Mouse (Mus musculus) myocyte (in vitro differentiated cells): ENCODE data around the gene Aarsd1. TPM values are rescaled to one million over a fixed set of nuclear protein-coding genes. Genes with fewer than 3 reads are reported as not detected.

Experiments used
- H3K27me3 ChIP-seq: one replicate; pipeline ENCODE4 v1.6.1; 2011; ENCODE audit not compliant: control insufficient read depth, insufficient read depth, insufficient read length
- H3K36me3 ChIP-seq: one replicate; pipeline ENCODE4 v1.6.1; 2011; ENCODE audit not compliant: control insufficient read depth, insufficient read depth
- H3K4me2 ChIP-seq: one replicate; pipeline ENCODE4 v1.6.1; 2011; ENCODE audit warnings: low read depth, control low read depth
- H3K4me3 ChIP-seq: one replicate; pipeline ENCODE4 v1.5.1; 2011; ENCODE audit warnings: mild to moderate bottlenecking, control low read depth, moderate library complexity
- H3K79me2 ChIP-seq: one replicate; pipeline ENCODE4 v1.6.1; 2011; ENCODE audit not compliant: control insufficient read depth, insufficient read depth
- H3ac ChIP-seq: one replicate; pipeline ENCODE4 v1.6.1; 2011; ENCODE audit not compliant: control insufficient read depth, insufficient read length
- CEBPB ChIP-seq: IDR thresholded peaks from 2 replicates; pipeline ENCODE4 v1.6.1; 2011; ENCODE audit warnings: mild to moderate bottlenecking, moderate library complexity; ENCODE audit not compliant: poor library complexity, insufficient read depth, severe bottlenecking
- E2F4 ChIP-seq: IDR thresholded peaks from one replicate; pipeline ENCODE4 v1.6.1; 2011; ENCODE audit warnings: mild to moderate bottlenecking, control low read depth, moderate library complexity; ENCODE audit not compliant: insufficient read depth
- MAX ChIP-seq: IDR thresholded peaks from one replicate; pipeline ENCODE4 v1.6.1; 2011; ENCODE audit warnings: low read depth, mild to moderate bottlenecking, control low read depth
- MYOD1 ChIP-seq, 3 experiments: IDR thresholded peaks; one replicate each; pipeline ENCODE4 v1.6.1; 2011; ENCODE audit warnings: control low read depth in 2 of 3, low read depth in 2 of 3, mild to moderate bottlenecking in 2 of 3, moderate library complexity in 1 of 3; ENCODE audit not compliant: insufficient read length in 2 of 3, control insufficient read depth in 1 of 3
- MYOG ChIP-seq, 3 experiments: IDR thresholded peaks; one replicate each; pipeline ENCODE4 v1.6.1; 2011; ENCODE audit warnings: control low read depth in 2 of 3, low read depth in 2 of 3, mild to moderate bottlenecking in 2 of 3; ENCODE audit not compliant: insufficient read length in 2 of 3, control insufficient read depth in 1 of 3, insufficient read depth in 1 of 3
- POLR2A ChIP-seq: IDR thresholded peaks from one replicate; pipeline ENCODE4 v1.6.1; 2011; ENCODE audit warnings: low read depth, mild to moderate bottlenecking, control low read depth, moderate library complexity; ENCODE audit not compliant: insufficient read length
- POLR2AphosphoS2 ChIP-seq: IDR thresholded peaks from one replicate; pipeline ENCODE4 v1.6.1; 2011; ENCODE audit warnings: low read depth, control low read depth; ENCODE audit not compliant: insufficient read length
- REST ChIP-seq: IDR thresholded peaks from one replicate; pipeline ENCODE4 v1.6.1; 2011; ENCODE audit warnings: mild to moderate bottlenecking, control low read depth, moderate library complexity; ENCODE audit not compliant: insufficient read depth, insufficient read length
- SRF ChIP-seq: IDR thresholded peaks from one replicate; pipeline ENCODE4 v1.6.1; 2011; ENCODE audit warnings: low read depth; ENCODE audit not compliant: control insufficient read depth, insufficient read length
- TCF12 ChIP-seq: IDR thresholded peaks from one replicate; pipeline ENCODE4 v1.6.1; 2011; ENCODE audit warnings: mild to moderate bottlenecking, control low read depth; ENCODE audit not compliant: poor library complexity, insufficient read depth, severe bottlenecking
- TCF3 ChIP-seq: IDR thresholded peaks from one replicate; pipeline ENCODE4 v1.6.1; 2011; ENCODE audit warnings: low read depth, control low read depth; ENCODE audit not compliant: insufficient read length
- USF1 ChIP-seq: IDR thresholded peaks from one replicate; pipeline ENCODE4 v1.6.1; 2011; ENCODE audit warnings: low read depth, mild to moderate bottlenecking, control low read depth, moderate library complexity
- polyA plus RNA-seq: library from polyadenylated mRNA; unstranded; fragments of >200 nt; fragmentation: generic; extraction: Trizol; gene quantifications from one replicate; pipeline ENCODE4 v1.2.1, GENCODE M21; 2012; ENCODE audit warnings: missing spikeins

The Aarsd1 gene
- polyA plus RNA-seq, 1 experiment, result 31.2 TPM

DNA sequence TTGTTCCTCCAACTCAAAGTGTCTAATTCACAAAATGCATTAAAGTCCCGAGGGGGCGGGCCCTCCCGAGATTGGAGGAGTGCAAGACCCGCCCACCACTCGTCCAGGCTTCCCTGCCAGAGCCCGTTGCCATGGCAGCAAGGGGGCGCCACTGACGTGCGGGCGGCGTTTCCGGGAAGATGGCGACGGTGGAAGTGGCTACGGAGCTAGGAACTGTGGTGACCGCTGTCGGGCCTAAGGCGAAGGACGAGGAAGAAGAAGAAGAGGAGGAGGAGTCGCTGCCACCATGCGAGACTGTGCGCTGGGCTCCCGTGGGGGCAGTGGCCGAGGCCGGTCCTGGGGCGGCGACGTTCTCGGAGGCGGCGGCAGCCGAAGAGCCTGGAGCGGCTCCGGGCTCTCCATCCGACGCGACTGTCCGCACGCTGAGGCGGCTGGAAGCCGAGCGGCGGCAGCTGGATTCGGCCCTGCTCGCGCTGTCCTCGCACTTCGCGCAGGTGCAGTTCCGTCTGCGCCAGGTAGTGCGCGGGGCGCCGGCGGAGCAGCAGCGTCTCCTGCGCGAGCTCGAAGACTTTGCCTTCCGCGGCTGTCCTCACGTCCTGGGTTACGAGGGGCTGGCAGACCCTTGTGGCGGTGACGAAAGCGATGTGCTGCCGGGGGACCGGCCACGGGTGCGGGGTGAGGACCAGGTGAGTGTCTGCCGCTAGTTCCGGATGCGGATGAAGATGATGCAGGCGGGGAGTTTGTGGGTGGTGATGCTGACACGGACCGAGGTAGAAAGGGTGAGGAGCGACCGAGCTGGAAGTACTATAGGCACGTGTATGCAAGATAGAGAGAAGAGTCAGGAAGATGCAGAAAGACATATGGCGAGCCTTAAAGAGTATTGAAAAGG is 7.8 kb upstream of the Aarsd1 start, which contains the start of the genes Rundc1 and Ptges3l:
Gene Rundc1 (plus strand): TSS at position 161 of the 889 bp plus-strand sequence.
Gene Ptges3l (minus strand): TSS at position 409 of the 889 bp plus-strand sequence.
- Histone ChIP-seq H3K4me2 (peak within 1 kb of the TSS; percentile 98), H3K4me3 (peak within 1 kb of the TSS; percentile 66), H3K36me3 (no peaks in the 10 kb centered on the region), H3K79me2 (peaks cover 27% of the 10 kb centered on the region), H3ac (peak within 1 kb of the TSS; percentile 64), H3K27me3 (no peaks in the 10 kb centered on the region)
- TF ChIP-seq USF1, result no peak
- TF ChIP-seq MYOG (IDR thresholded peaks at IDR 0.05; ENCODE audit: control insufficient read depth in 1 of 3, insufficient read depth in 1 of 3, insufficient read length in 2 of 3, low read depth in 2 of 3), result no peak
- TF ChIP-seq POLR2A, result peak; percentile 79
- TF ChIP-seq MYOD1 (IDR thresholded peaks at IDR 0.05; ENCODE audit: control insufficient read depth in 1 of 3, insufficient read length in 2 of 3, low read depth in 2 of 3), result no peak
- TF ChIP-seq CEBPB, result no peak
- TF ChIP-seq REST, result no peak
- TF ChIP-seq POLR2AphosphoS2, result peak; percentile 69
- TF ChIP-seq SRF, result no peak
- no peak for TF ChIP-seq TCF12

DNA sequence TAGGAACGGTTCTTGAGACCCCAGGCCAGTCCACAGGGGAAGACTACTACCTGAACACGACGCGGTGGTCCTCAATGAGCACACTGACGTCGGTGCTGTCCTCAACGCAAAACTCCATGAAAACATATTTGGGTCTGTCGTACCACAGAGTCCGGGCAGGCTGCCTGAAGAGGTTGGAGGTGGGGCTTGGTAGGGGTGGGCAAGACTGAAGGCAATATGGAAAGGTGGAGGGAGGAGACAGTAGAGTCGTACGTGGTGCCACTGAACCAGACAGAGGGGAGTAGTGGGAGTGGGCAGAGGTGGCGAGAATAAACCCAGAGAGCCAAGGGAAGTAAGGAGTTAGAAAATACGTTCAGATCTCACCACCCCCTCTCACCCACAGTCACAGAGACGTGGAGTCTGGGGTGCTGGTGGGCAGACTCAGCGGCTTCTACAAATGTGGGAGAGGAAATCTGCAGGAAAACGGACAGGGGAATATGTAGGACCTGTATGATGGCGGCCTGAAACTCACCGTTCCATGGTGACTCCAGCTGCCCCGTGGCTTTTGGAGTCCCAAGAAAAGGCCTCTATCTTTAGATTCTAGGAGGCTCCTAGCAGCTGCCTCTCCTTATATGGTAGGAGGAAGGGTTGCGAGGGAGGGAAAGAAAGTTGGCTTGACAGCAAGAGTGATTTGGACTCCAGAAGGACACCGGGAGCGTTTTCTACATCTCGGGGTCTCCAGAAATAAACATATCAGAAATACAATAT is 6.9 kb upstream of the Aarsd1 start, which contains the start of gene Gm27029:
Gene Gm27029 (minus strand): TSS at position 692 of the 747 bp plus-strand sequence.
- Histone ChIP-seq H3K36me3 (no peaks in the 10 kb centered on the region), H3K4me3 (peak within 1 kb of the TSS; percentile 66), H3K4me2 (peak within 1 kb of the TSS; percentile 98), H3K79me2 (peaks cover 27% of the 10 kb centered on the region), H3K27me3 (no peaks in the 10 kb centered on the region), H3ac (peak within 1 kb of the TSS; percentile 64)
- TF ChIP-seq REST, result no peak
- peak; percentile 95 for TF ChIP-seq SRF
- TF ChIP-seq TCF3, result no peak
- peak; percentile 59 for TF ChIP-seq POLR2AphosphoS2
- no peak for TF ChIP-seq E2F4
- peak in 2 of 3 experiments; percentile 40 to 72 for TF ChIP-seq MYOG (IDR thresholded peaks at IDR 0.05; ENCODE audit: control insufficient read depth in 1 of 3, insufficient read depth in 1 of 3, insufficient read length in 2 of 3, low read depth in 2 of 3)
- TF ChIP-seq USF1, result no peak
- TF ChIP-seq MYOD1 (IDR thresholded peaks at IDR 0.05; ENCODE audit: control insufficient read depth in 1 of 3, insufficient read length in 2 of 3, low read depth in 2 of 3), result peak in 1 of 3 experiments; percentile 38
- no peak for TF ChIP-seq TCF12
- TF ChIP-seq CEBPB, result no peak
- no peak for TF ChIP-seq MAX
- peak; percentile 56 for TF ChIP-seq POLR2A

DNA sequence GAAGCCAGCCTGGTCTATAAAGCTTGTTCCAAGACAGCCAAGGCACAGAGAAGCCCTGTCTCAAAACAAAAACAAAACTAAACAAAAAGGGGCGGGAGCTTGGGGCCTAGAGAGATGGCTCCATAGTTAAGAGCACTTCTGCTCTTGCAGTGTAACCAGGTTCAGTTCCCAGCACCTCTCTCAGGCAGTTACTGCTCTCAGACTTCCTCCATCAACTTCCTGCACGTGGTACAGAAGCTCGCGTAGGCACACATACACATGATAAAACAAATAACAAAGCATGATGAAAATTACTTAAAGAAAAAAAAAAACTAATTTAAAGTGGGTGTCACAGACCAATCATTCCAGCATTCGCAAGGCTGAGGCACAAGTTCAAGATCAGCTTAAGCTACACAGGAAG is 2.7 kb upstream of the Aarsd1 start:
- no peaks in the 10 kb centered on the region for H3K27me3 ChIP-seq
- TF ChIP-seq MYOG (IDR thresholded peaks at IDR 0.05; ENCODE audit: control insufficient read depth in 1 of 3, insufficient read depth in 1 of 3, insufficient read length in 2 of 3, low read depth in 2 of 3) (no peak), REST (no peak), MYOD1 (IDR thresholded peaks at IDR 0.05; ENCODE audit: control insufficient read depth in 1 of 3, insufficient read length in 2 of 3, low read depth in 2 of 3) (no peak), MAX (no peak), POLR2AphosphoS2 (no peak), TCF3 (no peak), SRF (no peak), POLR2A (no peak), CEBPB (no peak), E2F4 (no peak), USF1 (no peak), TCF12 (no peak)

DNA sequence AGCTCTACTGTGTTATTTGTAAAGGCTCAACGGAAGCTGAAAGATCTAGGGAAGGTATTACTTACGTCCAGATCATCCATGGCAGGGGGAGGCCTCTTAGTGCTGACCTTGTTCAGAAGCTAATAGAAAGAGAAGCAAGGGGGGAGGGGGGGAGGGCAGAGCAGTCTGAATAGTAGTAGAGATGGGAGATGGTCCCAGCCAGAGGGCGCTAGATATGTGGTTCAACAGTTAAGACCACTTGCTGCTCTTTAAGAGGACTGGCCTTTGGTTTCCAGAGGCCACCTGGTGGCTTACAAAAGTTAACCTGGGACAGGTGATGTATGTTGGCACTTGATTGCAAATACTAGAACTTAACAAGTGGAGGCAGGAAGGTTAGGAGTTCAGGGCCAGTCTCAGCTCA is 2.2 kb upstream of the Aarsd1 start:
- H3K79me2 ChIP-seq, result peaks cover 5% of the 10 kb centered on the region
- H3K4me3 ChIP-seq, result no peak overlapping the region
- no peaks in the 10 kb centered on the region for H3K27me3 ChIP-seq
- TF ChIP-seq REST (no peak), TCF3 (no peak), CEBPB (no peak), MYOD1 (IDR thresholded peaks at IDR 0.05; ENCODE audit: control insufficient read depth in 1 of 3, insufficient read length in 2 of 3, low read depth in 2 of 3) (no peak), TCF12 (no peak), MYOG (IDR thresholded peaks at IDR 0.05; ENCODE audit: control insufficient read depth in 1 of 3, insufficient read depth in 1 of 3, insufficient read length in 2 of 3, low read depth in 2 of 3) (no peak), POLR2A (no peak), USF1 (no peak), E2F4 (no peak), POLR2AphosphoS2 (no peak), SRF (no peak), MAX (no peak)
- no peak overlapping the region for H3ac ChIP-seq
- H3K36me3 ChIP-seq, result no peaks in the 10 kb centered on the region
- H3K4me2 ChIP-seq, result no peak overlapping the region

More for the DNA sequence above, 2.7 kb upstream of the Aarsd1 start:
- no peak overlapping the region for H3K4me3 ChIP-seq
- no peaks in the 10 kb centered on the region for H3K36me3 ChIP-seq
- H3ac ChIP-seq, result no peak overlapping the region
- no peak overlapping the region for H3K4me2 ChIP-seq
- peaks cover 5% of the 10 kb centered on the region for H3K79me2 ChIP-seq
